Mouse (Mus musculus) layer of hippocampus, adult 18-20 months (tissue): ENCODE measurements around the gene Daam2. TPM values are rescaled to one million over a fixed set of nuclear protein-coding genes. Genes with fewer than 3 reads are reported as not detected.
A peak's percentile ranks its signal among the peaks of the same experiment; 100 is the strongest.

Source experiments
- DNase-seq, 2 experiments: peaks; one replicate each; pipeline ENCODE4 v3.0.0; 2022; ENCODE audit warnings: low spot score in 2 of 2
- long read RNA-seq: library from polyadenylated mRNA; stranded (forward); transcript quantifications from one replicate; pipeline ENCODE4 v2.0.0, GENCODE M21; 2021
- total RNA-seq, 2 experiments: library from RNA; stranded (reverse); gene quantifications; 2 replicates each; pipeline ENCODE4 v1.2.3; 2021

Gene Daam2
- 10 to 100 TPM; 67.1 to 69.5 TPM for total RNA-seq
- long read RNA-seq, full-length matches to known transcripts, result 2 of 66 reads
- long read RNA-seq, partial matches to known transcripts, result 13 of 66 reads
- long read RNA-seq, other reads (novel, unspliced or antisense), result 51 of 66 reads

GRCm38 (mm10) chr17:49563830-49564470, at the start of gene Daam2:
Gene Daam2 (minus strand): TSS chr17:49564343.
- DNase-seq, result peak; percentile 67 to 74

- DNase-seq, result no peak
These were observed 46.2 kb upstream of the Daam2 start for GRCm38 (mm10) chr17:49610296-49610695.

DNA sequence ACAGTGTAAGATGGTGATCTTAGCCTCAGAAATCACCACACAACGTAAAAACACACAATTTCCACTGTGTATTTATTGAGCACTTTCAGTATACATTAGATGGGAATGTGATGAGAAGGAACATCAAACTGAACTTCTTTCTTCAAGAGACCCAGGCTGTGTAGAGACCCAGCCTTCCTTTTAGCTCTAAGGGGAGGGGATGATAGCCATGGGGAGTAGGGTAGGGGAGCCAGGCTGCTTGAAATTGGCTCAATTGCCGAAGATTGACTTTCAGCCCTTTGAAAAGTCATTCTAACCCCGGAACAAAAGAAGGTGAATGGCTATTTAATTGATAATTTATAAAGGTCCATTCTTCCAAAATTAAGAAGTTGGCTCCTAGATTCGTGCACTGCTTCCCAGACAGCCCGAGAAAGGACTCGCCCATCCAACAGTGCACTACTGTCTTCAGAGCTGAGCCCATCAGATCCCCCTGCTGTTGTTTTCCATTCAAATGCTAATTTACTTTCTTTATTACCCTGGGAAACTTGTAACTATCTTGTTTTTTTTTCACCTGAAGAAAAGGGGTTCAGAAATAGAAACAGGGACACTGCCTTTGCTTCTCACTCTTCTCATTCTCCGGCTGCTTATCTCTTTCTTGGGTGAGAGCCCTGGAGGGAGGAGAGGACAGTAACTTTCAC, 43.3 kb upstream of the Daam2 start:
- DNase-seq, result no peak

DNA sequence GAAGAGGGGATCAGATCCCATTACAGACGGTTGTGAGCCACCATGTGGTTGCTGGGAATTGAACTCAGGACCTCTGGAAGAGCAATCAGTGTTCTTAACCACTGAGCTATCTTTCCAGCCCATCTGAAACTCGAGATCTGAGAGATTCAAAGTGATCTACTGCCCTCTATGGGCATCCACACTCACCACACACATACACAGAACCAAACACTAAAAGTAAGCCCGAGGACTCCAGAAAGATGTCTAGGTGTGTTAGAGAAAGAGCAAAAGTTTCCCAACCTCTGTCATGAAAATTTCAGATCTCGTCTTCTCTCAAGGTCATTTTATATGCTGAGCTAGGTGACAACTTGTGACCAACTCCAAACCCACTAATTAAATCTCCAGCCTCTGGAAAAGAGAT, 41.3 kb upstream of the Daam2 start:
- no peak for DNase-seq

- peak; percentile 5 to 59 for DNase-seq
These were observed 25.9 kb upstream of the Daam2 start for GRCm38 (mm10) chr17:49590051-49590450.

DNA sequence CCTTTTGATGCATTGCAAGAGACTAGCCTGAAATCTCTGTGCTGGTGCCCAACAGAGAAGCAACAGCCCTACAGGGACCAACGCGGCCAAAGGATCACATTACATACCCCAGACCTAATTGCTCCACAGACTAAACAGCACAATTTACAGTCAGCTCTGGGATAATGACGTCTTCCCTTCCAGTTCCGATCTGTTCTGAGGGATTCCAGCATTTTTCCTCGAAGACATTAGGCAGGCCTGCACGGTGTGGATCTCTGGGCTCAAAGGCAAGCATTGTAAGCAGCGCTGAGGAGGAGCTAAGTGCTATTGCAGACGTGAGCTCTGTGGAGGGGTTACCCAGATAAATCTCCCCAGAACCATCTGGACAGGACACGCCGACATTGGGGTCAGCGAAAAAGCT, 18.3 kb upstream of the Daam2 start:
- DNase-seq, result no peak

- DNase-seq, result no peak
These were observed 13.2 kb upstream of the Daam2 start for GRCm38 (mm10) chr17:49577321-49577720.

- no peak for DNase-seq
These were observed 4.6 kb upstream of the Daam2 start for GRCm38 (mm10) chr17:49568717-49569116.

- DNase-seq, result no peak
These were observed 346 bp upstream of the Daam2 start for GRCm38 (mm10) chr17:49564489-49564888.

- DNase-seq, result no peak
These were observed 745 bp downstream of the Daam2 start for GRCm38 (mm10) chr17:49563416-49563780.

DNA sequence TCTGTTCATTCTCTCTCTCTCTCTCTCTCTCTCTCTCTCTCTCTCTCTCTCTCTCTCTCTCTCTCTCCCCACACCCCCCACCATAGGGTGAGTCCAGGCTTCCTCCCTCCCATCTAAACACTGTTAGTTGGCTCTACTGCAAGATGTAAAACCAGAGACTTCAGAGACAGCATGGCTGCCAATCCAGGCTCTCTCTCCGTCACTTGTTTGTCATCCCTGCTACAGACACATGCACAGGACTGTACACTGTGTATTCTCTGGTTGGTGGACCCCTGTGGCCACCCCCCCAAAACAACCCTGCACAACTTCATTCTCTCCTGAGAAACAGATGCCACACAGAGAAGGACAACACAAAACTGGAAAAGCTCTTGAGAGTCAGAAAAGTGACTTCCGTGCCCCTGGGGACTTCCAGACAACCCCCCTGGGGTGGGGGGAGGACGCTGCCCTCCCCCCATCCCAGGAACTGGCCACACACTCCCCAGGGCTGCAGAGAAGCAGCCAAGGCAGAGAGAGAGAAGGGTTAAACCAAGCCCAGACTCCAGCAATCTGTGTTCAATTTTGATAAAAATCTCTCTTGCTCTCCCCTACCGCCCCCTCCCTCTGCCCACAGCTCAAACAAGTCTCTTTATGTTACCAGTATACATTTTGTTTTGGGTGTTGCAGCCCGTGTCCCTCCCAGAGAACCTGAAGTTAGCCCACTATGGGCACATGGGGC, 1.3 kb downstream of the Daam2 start:
- DNase-seq, result no peak

- DNase-seq, result no peak
These were observed 2.2 kb downstream of the Daam2 start for GRCm38 (mm10) chr17:49561985-49562384.

GRCm38 (mm10) chr17:49559786-49560289, 4.3 kb downstream of the Daam2 start:
- no peak for DNase-seq

DNA sequence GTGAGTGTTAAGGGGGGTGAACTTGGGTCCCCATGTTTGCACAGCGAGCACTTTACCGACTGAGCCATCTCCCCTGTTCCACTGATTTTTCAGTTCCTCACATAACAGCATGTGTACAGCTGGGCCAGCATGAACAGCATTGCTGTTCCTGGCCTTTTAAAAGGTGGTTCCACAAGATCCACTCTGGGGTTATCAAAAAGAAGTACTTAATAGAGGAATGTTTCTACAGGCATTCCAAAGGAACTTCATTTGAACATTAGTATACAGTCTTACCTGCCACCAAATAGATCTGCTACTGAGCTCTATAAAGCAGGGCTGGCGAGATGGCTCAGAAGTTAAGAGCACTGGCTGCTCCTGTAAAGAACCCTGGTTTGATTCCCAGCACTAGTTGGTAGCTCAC, 8.0 kb downstream of the Daam2 start:
- DNase-seq, result no peak

GRCm38 (mm10) chr17:49551991-49552390, 12.2 kb downstream of the Daam2 start:
- DNase-seq, result no peak

DNA sequence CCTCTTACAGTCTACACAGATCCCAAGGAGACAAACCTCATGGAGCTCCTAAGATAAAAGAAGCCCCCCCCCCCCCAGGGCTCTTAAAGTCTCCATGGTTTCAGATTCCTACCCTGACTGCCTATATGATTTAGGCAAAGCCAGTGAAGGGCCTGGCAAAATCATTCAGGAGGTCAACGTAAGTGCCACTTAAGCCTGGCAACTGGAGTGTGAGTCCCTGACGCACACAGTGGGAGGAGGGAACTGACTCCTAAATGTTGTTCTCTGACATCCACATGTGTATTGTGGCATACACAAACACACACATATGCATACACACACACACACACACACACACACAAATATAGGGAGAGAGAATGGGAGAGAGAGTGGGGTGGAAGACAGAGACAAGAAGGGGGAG, 12.7 kb downstream of the Daam2 start:
- no peak for DNase-seq

- peak in 1 of 2 experiments; percentile 40 for DNase-seq
These were observed 18.1 kb downstream of the Daam2 start for GRCm38 (mm10) chr17:49545997-49546396.

DNA sequence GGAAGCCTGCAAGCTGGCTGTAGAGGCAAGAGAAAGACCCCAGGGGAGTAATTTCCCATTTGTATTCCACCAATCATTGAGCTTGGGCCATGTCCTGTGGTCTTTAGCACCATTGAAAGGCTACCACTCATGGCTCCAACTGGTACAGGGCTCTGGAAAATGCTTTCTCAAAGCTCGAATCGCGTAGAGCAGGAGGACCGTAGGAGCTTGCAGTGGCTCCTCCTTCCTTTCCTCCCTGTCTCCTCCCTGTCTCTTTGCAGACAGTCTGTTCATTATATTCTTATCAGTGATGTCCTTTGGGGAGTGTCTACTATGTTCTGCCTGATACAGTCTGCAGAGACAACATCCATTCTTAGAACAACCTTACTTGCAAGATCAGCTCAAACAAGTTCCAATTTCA, 18.7 kb downstream of the Daam2 start:
- no peak for DNase-seq

DNA sequence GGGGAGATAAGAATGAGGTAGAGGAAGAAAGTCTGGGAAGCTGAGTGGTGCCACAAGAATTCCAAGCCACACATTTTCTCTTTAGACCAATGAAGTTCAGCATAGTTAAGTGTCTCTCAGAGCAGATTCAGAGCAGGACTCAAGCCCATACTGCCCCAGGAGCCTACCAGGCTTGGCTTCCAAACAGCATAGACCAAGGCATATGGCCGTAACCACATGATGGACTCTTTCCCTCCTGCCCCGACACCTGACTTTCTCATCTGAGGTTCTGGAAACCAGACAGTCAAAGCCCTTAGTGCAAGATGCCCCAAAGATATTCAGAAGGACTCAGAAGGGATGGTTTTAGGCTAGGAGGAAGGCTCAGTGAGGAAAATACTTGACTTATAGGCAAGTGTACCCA, 19.6 kb downstream of the Daam2 start:
- no peak for DNase-seq

- no peak for DNase-seq
These were observed 23.4 kb downstream of the Daam2 start for GRCm38 (mm10) chr17:49540706-49541105.

DNA sequence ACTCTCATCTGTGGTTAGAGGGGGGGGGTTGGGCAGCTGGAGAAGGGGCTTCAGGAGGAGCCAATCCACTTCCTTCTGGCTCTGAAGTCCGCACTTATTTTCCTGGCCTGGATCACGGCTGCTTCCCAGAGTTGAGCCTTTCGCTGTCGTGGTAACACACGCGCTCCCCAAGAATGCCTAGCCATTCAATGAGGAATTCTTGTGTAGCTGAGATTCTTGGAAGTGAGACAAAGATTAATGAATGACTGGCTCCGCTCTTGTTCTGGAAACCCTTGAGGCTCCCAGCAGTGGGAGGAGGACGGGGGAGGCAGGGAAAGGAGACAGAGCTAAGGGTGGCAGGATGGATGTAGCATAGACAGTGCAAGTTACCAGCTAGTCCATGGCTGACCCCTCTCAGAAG, 24.9 kb downstream of the Daam2 start:
- DNase-seq, result peak; percentile 62 to 72

- DNase-seq, result no peak
These were observed 28.6 kb downstream of the Daam2 start for GRCm38 (mm10) chr17:49535580-49535979.
